Mouse (Mus musculus) embryo, embryonic 11 days (tissue): Measurements from ENCODE around the gene Hecw2.

Source experiments
- DNase-seq: peaks from one replicate; pipeline ENCODE4 v3.0.0-alpha.2; 2015

The Hecw2 gene

GRCm38 (mm10) chr1:53776176-53776905 lies 418.6 kb downstream of the Hecw2 start:
- DNase-seq = no peak

DNA sequence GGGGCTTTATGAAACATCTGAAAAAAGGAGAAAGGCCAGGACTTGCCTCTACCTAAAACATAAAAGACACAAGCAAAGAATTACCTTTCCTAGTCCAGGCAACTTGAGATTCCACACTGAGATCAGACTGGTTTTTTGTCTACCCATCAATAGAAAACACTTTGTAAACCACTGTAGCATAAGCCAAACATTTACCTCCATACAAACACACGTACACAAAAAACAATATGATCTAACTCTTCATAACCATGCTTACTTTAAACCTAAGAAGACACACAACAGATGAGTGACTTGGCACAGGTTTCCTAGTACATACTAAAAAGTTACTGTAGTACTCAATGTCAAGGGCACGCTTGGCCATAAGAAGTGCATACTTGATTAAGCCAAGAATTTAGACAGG lies 419.4 kb downstream of the Hecw2 start:
- no peak for DNase-seq

GRCm38 (mm10) chr1:53775036-53775435 lies 419.9 kb downstream of the Hecw2 start:
- no peak for DNase-seq

DNA sequence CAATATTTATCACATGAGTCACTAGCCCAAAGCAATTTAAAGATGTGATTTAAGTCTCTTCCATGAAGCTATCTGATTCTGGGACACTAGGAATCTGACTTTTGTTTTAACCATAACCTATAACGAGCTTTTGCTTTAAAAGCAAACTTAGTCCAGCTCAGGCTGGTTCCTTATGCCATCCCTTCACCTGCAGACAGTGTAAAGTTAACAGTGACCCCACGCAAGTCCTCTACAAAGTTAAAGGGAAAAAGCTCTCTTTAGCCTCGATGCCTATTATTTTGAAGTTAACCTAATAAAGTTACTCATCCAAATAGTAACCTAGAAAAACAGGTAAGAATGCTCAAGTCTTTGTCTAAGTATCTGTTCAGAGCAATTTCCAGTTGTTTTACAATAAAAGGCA lies 420.4 kb downstream of the Hecw2 start:
- DNase-seq = no peak

- no peak for DNase-seq
Observed at GRCm38 (mm10) chr1:53773994-53774393, 421.0 kb downstream of the Hecw2 start.

DNA sequence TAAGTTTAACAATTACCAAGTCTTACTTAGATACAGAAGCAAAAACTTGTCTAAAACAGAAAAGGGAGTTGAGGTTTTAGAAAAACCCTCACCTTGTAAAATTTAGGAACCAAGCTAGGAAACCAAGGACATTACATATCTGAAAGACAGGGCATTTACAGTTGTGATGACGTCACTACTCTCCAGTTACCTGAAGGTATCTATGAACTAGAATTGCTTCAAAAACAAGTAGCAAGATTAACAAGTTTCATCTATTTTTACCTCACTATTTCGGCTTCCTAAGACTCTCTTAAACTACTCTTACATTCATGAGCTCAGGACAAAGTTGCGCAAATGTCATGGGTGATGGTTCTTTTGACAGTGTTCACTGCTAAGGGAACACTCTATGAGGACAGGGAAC lies 422.0 kb downstream of the Hecw2 start:
- no peak for DNase-seq

DNA sequence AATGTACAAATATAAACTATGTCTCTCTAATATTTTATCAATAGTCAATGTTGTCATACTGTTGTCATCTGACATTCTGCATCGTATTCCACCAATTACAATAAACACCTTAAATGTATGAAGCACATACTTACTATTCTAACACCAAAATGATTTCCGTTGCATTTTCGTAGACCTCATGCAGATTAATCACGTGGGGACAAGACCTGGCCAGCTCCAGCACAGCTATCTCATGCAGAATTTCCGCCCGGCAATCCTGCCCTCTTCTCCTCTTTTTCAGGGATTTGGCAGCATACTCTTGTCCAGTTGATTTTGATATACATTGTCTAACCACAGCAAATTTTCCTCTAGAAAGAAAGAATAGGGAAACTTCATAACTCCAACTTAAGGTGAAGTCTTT lies 423.5 kb downstream of the Hecw2 start:
- no peak for DNase-seq

DNA sequence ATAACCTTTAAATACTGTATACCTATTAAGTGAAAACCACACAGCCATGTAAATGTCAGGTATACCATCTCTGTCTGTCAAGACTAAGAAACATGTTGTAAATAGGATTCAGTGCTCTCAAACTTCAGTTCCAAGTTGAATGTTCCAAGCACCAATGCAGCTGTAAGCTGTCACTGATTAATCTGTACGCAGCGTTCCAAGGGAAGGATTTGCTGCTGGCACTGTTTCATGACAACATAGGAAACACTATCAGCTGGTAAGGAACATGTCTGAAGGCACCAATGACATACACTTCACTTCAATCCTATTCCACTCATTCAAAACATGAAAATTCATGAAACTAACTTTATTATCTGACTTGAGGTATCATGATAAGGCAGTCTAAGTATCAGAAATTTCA lies 428.9 kb downstream of the Hecw2 start:
- DNase-seq = no peak

GRCm38 (mm10) chr1:53757316-53757715 lies 437.7 kb downstream of the Hecw2 start:
- no peak for DNase-seq
